Comparison of ENCODE assay signal across 9 mouse cellular contexts in genomic region chr5:38091046-38091965, GRCm38 (mm10). TPM values are rescaled to one million over a fixed set of nuclear protein-coding genes. Genes with fewer than 3 reads are reported as not detected.
DNase-seq lines count a peak whose midpoint lies in the region; ATAC-seq and TF ChIP-seq lines count a peak whose summit lies in the region.
"Had no signal": no experiment of that assay in that cellular context is flagged by ENCODE, and none has a peak within 500 bp of the region (broad histone marks: within the 10 kb centered on the region; RNA-seq: fewer than 3 reads in every experiment).

No protein-coding gene starts in this region.

- WGBS in intestine, embryonic 15.5 days = 71% methylated on average over 8 of the region's 8 CpGs
- WGBS in intestine, embryonic 16.5 days = 72% methylated on average over 8 of the region's 8 CpGs
- WGBS in midbrain, embryonic 16.5 days = 74% methylated on average over 8 of the region's 8 CpGs

- peak; percentile 81 for TF ChIP-seq CTCF in E14TG2a.4 (conservative IDR thresholded peaks at IDR 0.05; ENCODE audit: low read length)

- no peaks in the 10 kb centered on the region for H3K27me3 ChIP-seq in intestine, embryonic 15.5 days (replicated peaks)
- no peaks in the 10 kb centered on the region for H3K27me3 ChIP-seq in intestine, embryonic 16.5 days (replicated peaks; ENCODE audit: control insufficient read depth, insufficient read depth, low read length)
- H3K27me3 ChIP-seq in E14TG2a.4 (ENCODE audit: insufficient read depth, low read length) = no peaks in the 10 kb centered on the region
- H3K27me3 ChIP-seq in midbrain, embryonic 16.5 days (ENCODE audit: control insufficient read depth, insufficient read depth, low read depth, low read length) = no peaks in the 10 kb centered on the region

- no peak overlapping the region for H3K4me3 ChIP-seq in intestine, embryonic 15.5 days (replicated peaks)
- H3K4me3 ChIP-seq in intestine, embryonic 16.5 days (ENCODE audit: low read length) = no peak overlapping the region
- H3K4me3 ChIP-seq in E14TG2a.4 (replicated peaks; ENCODE audit: low read length) = no peak overlapping the region
- H3K4me3 ChIP-seq in midbrain, embryonic 16.5 days (ENCODE audit: low read depth, low read length) = no peak overlapping the region

- ATAC-seq in intestine, embryonic 15.5 days = 0 out of 2 replicates have a peak, but pooled peaks have one; percentile 47
- no peak for ATAC-seq in intestine, embryonic 16.5 days
- peak; percentile 91 for ATAC-seq in common myeloid progenitor, adult 5-6 weeks (replicated peaks; ENCODE audit: low read depth, poor library complexity, severe bottlenecking)
- peak; percentile 69; the same call in 1 of the 2 replicates for ATAC-seq in midbrain, embryonic 16.5 days

- no peaks in the 10 kb centered on the region for H3K36me3 ChIP-seq in intestine, embryonic 15.5 days
- no peaks in the 10 kb centered on the region for H3K36me3 ChIP-seq in intestine, embryonic 16.5 days (ENCODE audit: control insufficient read depth, insufficient read depth, low read length)
- H3K36me3 ChIP-seq in E14TG2a.4 (ENCODE audit: insufficient read depth, low read length) = no peaks in the 10 kb centered on the region
- H3K36me3 ChIP-seq in midbrain, embryonic 16.5 days (ENCODE audit: control insufficient read depth, insufficient read depth, low read length) = no peaks in the 10 kb centered on the region

- H3K4me2 ChIP-seq in intestine, embryonic 15.5 days (replicated peaks) = no peak overlapping the region
- no peak overlapping the region for H3K4me2 ChIP-seq in intestine, embryonic 16.5 days (ENCODE audit: low read depth, low read length)
- H3K4me2 ChIP-seq in midbrain, embryonic 16.5 days (ENCODE audit: low read length) = no peak overlapping the region

- DNase-seq in 3T3-L1 (ENCODE audit: low read depth, low spot score) = peak; percentile 81
- DNase-seq in kidney, postnatal 14 days = peak; percentile 51
- DNase-seq in adrenal gland, postnatal 25 days = no peak

- H3K27ac ChIP-seq in intestine, embryonic 15.5 days = no peak overlapping the region
- no peak overlapping the region for H3K27ac ChIP-seq in intestine, embryonic 16.5 days (ENCODE audit: low read length)
- H3K27ac ChIP-seq in midbrain, embryonic 16.5 days (ENCODE audit: low read length) = no peak overlapping the region
- H3K27ac ChIP-seq: macrophage had no signal

- no peak overlapping the region for H3K9ac ChIP-seq in intestine, embryonic 15.5 days
- H3K9ac ChIP-seq in intestine, embryonic 16.5 days (ENCODE audit: low read depth, low read length) = no peak overlapping the region
- H3K9ac ChIP-seq in midbrain, embryonic 16.5 days (ENCODE audit: low read depth, low read length) = no peak overlapping the region

- no peaks in the 10 kb centered on the region for H3K9me3 ChIP-seq in intestine, embryonic 15.5 days
- no peaks in the 10 kb centered on the region for H3K9me3 ChIP-seq in intestine, embryonic 16.5 days (ENCODE audit: control insufficient read depth, low read length)
- no peaks in the 10 kb centered on the region for H3K9me3 ChIP-seq in E14TG2a.4 (ENCODE audit: low read length)
- no peaks in the 10 kb centered on the region for H3K9me3 ChIP-seq in midbrain, embryonic 16.5 days (replicated peaks; ENCODE audit: control insufficient read depth, low read length, poor library complexity, severe bottlenecking)

- H3K4me1 ChIP-seq in intestine, embryonic 15.5 days (replicated peaks) = no peaks in the 10 kb centered on the region
- no peaks in the 10 kb centered on the region for H3K4me1 ChIP-seq in intestine, embryonic 16.5 days (ENCODE audit: control insufficient read depth, insufficient read depth, low read length)
- peaks cover 13% of the 10 kb centered on the region for H3K4me1 ChIP-seq in E14TG2a.4 (replicated peaks; ENCODE audit: low read depth, low read length)
- H3K4me1 ChIP-seq in midbrain, embryonic 16.5 days (ENCODE audit: control insufficient read depth, insufficient read depth, low read length) = no peaks in the 10 kb centered on the region

RNA-seq across cellular contexts. Expression of gene Stx18, which starts 52.8 kb away (rescaled TPM):
- 38.5 and 39.2 TPM in 2 replicates for polyA plus RNA-seq in intestine, embryonic 15.5 days (2015; fragmentation: Nextera tagmentation; extraction: Ambion mirVana)
- 34.4 and 35.8 TPM in 2 replicates for polyA plus RNA-seq in intestine, embryonic 16.5 days (2015; fragmentation: Nextera tagmentation; extraction: Ambion mirVana)
- 31.1 and 32.8 TPM in 2 replicates for total RNA-seq in common myeloid progenitor, adult 5-6 weeks (2017)
- polyA plus RNA-seq in midbrain, embryonic 16.5 days (2015; fragmentation: Nextera tagmentation; extraction: Ambion mirVana) = 31.8 and 32.6 TPM in 2 replicates
- total RNA-seq in adrenal gland, postnatal 25 days (2021) = 30.4 and 32.7 TPM in 2 replicates
